Comparison of ENCODE assay signal across 29 mouse cellular contexts in genomic region chrX:37103826-37104225, GRCm38 (mm10). TPM values are rescaled to one million over a fixed set of nuclear protein-coding genes. Genes with fewer than 3 reads are reported as not detected.
DNase-seq lines count a peak whose midpoint lies in the region; ATAC-seq and TF ChIP-seq lines count a peak whose summit lies in the region.
"Had no signal": no experiment of that assay in that cellular context is flagged by ENCODE, and none has a peak within 500 bp of the region (broad histone marks: within the 10 kb centered on the region; RNA-seq: fewer than 3 reads in every experiment).

No protein-coding gene starts in this region.

- peak; percentile 40; the same call in 1 of the 2 replicates for TF ChIP-seq CTCF in gastrocnemius, adult 2 months (IDR thresholded peaks at IDR 0.05)
- peak; percentile 66 for TF ChIP-seq CTCF in layer of hippocampus, adult 2 months (conservative IDR thresholded peaks at IDR 0.05)
- TF ChIP-seq CTCF in midbrain, postnatal 0 days (IDR thresholded peaks at IDR 0.05) = peak; percentile 45
- TF ChIP-seq CTCF in stomach, postnatal 0 days (IDR thresholded peaks at IDR 0.05; ENCODE audit: low read depth) = peak; percentile 51

- 83% methylated on average over 2 of the region's 2 CpGs for WGBS in midbrain, postnatal 0 days
- WGBS in midbrain, embryonic 16.5 days = 86% methylated on average over 2 of the region's 2 CpGs
- WGBS in stomach, postnatal 0 days = 82% methylated on average over 2 of the region's 2 CpGs

- H3K9me3 ChIP-seq in midbrain, postnatal 0 days (ENCODE audit: low read length) = no peaks in the 10 kb centered on the region
- H3K9me3 ChIP-seq in midbrain, embryonic 16.5 days (replicated peaks; ENCODE audit: control insufficient read depth, low read length, poor library complexity, severe bottlenecking) = no peaks in the 10 kb centered on the region
- no peaks in the 10 kb centered on the region for H3K9me3 ChIP-seq in stomach, postnatal 0 days (ENCODE audit: control insufficient read depth, low read length)
- H3K9me3 ChIP-seq: heart, embryonic 10.5 days; hindbrain, embryonic 10.5 days; limb, embryonic 10.5 days; midbrain, embryonic 15.5 days had no signal

- no peak overlapping the region for H3K4me3 ChIP-seq in gastrocnemius, adult 2 months
- H3K4me3 ChIP-seq in layer of hippocampus, adult 2 months = no peak overlapping the region
- no peak overlapping the region for H3K4me3 ChIP-seq in midbrain, postnatal 0 days (ENCODE audit: low read depth, low read length)
- H3K4me3 ChIP-seq in midbrain, embryonic 16.5 days (ENCODE audit: low read depth, low read length) = no peak overlapping the region
- no peak overlapping the region for H3K4me3 ChIP-seq in stomach, postnatal 0 days (ENCODE audit: low read depth, low read length)
- H3K4me3 ChIP-seq: heart, embryonic 10.5 days; hindbrain, embryonic 10.5 days; limb, embryonic 10.5 days; midbrain, embryonic 15.5 days had no signal

- no peak overlapping the region for H3K27ac ChIP-seq in gastrocnemius, adult 2 months
- no peak overlapping the region for H3K27ac ChIP-seq in layer of hippocampus, adult 2 months
- H3K27ac ChIP-seq in midbrain, postnatal 0 days (ENCODE audit: low read depth, low read length) = no peak overlapping the region
- no peak overlapping the region for H3K27ac ChIP-seq in midbrain, embryonic 16.5 days (ENCODE audit: low read length)
- H3K27ac ChIP-seq in stomach, postnatal 0 days (replicated peaks) = no peak overlapping the region
- H3K27ac ChIP-seq: heart, embryonic 10.5 days; hindbrain, embryonic 10.5 days; hindbrain, postnatal 0 days; limb, embryonic 10.5 days; macrophage; midbrain, embryonic 15.5 days had no signal

- TF ChIP-seq EP300 in stomach, postnatal 0 days (optimal IDR thresholded peaks at IDR 0.05) = no peak

- H3K36me3 ChIP-seq in midbrain, postnatal 0 days (ENCODE audit: insufficient read depth, low read length) = no peaks in the 10 kb centered on the region
- H3K36me3 ChIP-seq in midbrain, embryonic 16.5 days (ENCODE audit: control insufficient read depth, insufficient read depth, low read length) = peaks cover 2% of the 10 kb centered on the region; the same call in 1 of the 2 replicates
- no peaks in the 10 kb centered on the region for H3K36me3 ChIP-seq in stomach, postnatal 0 days (ENCODE audit: control insufficient read depth, insufficient read depth, low read length)
- H3K36me3 ChIP-seq: midbrain, embryonic 15.5 days had no signal

- H3K4me1 ChIP-seq in midbrain, postnatal 0 days (ENCODE audit: insufficient read depth, low read length) = no peaks in the 10 kb centered on the region
- peaks cover 3% of the 10 kb centered on the region; the same call in 1 of the 2 replicates for H3K4me1 ChIP-seq in midbrain, embryonic 16.5 days (ENCODE audit: control insufficient read depth, insufficient read depth, low read length)
- no peaks in the 10 kb centered on the region for H3K4me1 ChIP-seq in stomach, postnatal 0 days (replicated peaks; ENCODE audit: control insufficient read depth, insufficient read depth)
- H3K4me1 ChIP-seq: heart, embryonic 10.5 days; hindbrain, embryonic 10.5 days; limb, embryonic 10.5 days had no signal

- H3K27me3 ChIP-seq in midbrain, postnatal 0 days (ENCODE audit: insufficient read depth, low read length) = no peaks in the 10 kb centered on the region
- H3K27me3 ChIP-seq in midbrain, embryonic 16.5 days (ENCODE audit: control insufficient read depth, insufficient read depth, low read depth, low read length) = no peaks in the 10 kb centered on the region
- H3K27me3 ChIP-seq in stomach, postnatal 0 days (ENCODE audit: control insufficient read depth, insufficient read depth, low read length) = no peaks in the 10 kb centered on the region
- H3K27me3 ChIP-seq: midbrain, embryonic 15.5 days had no signal

- DNase-seq in gastrocnemius, adult 2 months = no peak
- no peak for DNase-seq in gastrocnemius, postnatal 14 days
- DNase-seq in layer of hippocampus, adult 2 months (ENCODE audit: low spot score in 2 of 2) = no peak
- no peak for DNase-seq in layer of hippocampus, adult 8-10 months (ENCODE audit: low spot score in 2 of 2)
- no peak for DNase-seq in midbrain, postnatal 0 days (ENCODE audit: low spot score)
- no peak for DNase-seq in stomach, postnatal 0 days (ENCODE audit: low spot score)
- no peak for DNase-seq in left cerebral cortex, postnatal 10 days (ENCODE audit: extremely low spot score in 1 of 2, low spot score in 2 of 2)
- DNase-seq: adrenal gland, postnatal 25 days; cerebellum, adult 8-10 months; gastrocnemius, postnatal 36 days; kidney, adult 8-10 months; kidney, postnatal 36 days; layer of hippocampus, adult 9-11 months; liver; lung, adult 2 months; thymus, adult 2 months had no signal

- H3K4me2 ChIP-seq in midbrain, postnatal 0 days (ENCODE audit: low read depth, low read length, poor library complexity, severe bottlenecking) = no peak overlapping the region
- H3K4me2 ChIP-seq in midbrain, embryonic 16.5 days (ENCODE audit: low read length) = no peak overlapping the region
- no peak overlapping the region for H3K4me2 ChIP-seq in stomach, postnatal 0 days (replicated peaks; ENCODE audit: low read depth)
- H3K4me2 ChIP-seq: midbrain, embryonic 15.5 days had no signal

- intact Hi-C loops in gastrocnemius, adult 2 months (cut with DNase I) = no loop called here
- intact Hi-C loops in gastrocnemius, postnatal 14 days (cut with DNase I; ENCODE audit: low total_unique reads) = no loop called here
- intact Hi-C loops in left cerebral cortex, postnatal 10 days (cut with DNase I) = no loop called here

- H3K9ac ChIP-seq in midbrain, postnatal 0 days (replicated peaks; ENCODE audit: low read length, poor library complexity, severe bottlenecking) = no peak overlapping the region
- no peak overlapping the region for H3K9ac ChIP-seq in midbrain, embryonic 16.5 days (ENCODE audit: low read depth, low read length)
- no peak overlapping the region for H3K9ac ChIP-seq in stomach, postnatal 0 days (ENCODE audit: low read length)
- H3K9ac ChIP-seq: midbrain, embryonic 15.5 days had no signal

- no peak for ATAC-seq in midbrain, postnatal 0 days (ENCODE audit: low FRiP score)
- no peak for ATAC-seq in midbrain, embryonic 16.5 days
- ATAC-seq in stomach, postnatal 0 days (ENCODE audit: low FRiP score, low TSS enrichment) = no peak
- ATAC-seq: forebrain, embryonic 16.5 days; hindbrain, postnatal 0 days; midbrain, embryonic 15.5 days had no signal

RNA-seq across cellular contexts. Expression of gene Upf3b, which starts 6.3 kb away (rescaled TPM):
- total RNA-seq in gastrocnemius, adult 2 months (2021) = 10 to 100 TPM in 1 of 2 experiments, 1 to 10 TPM in 1; 9.4 to 10.1 TPM
- total RNA-seq in gastrocnemius, postnatal 14 days (2021) = 1 to 10 TPM; 8.5 to 9.4 TPM
- total RNA-seq in layer of hippocampus, adult 2 months (2021) = 10 to 100 TPM; 18.9 to 20.5 TPM
- total RNA-seq in layer of hippocampus, adult 8-10 months (2022) = 10 to 100 TPM; 17.3 to 23.3 (median 21.3) TPM
- 11.0 and 15.1 TPM in 2 replicates for total RNA-seq in midbrain, postnatal 0 days (2014; rRNA removed)
- 21.6 and 27.2 TPM in 2 replicates for polyA plus RNA-seq in midbrain, postnatal 0 days (2015; fragmentation: Nextera tagmentation; extraction: Ambion mirVana)
- polyA plus RNA-seq in midbrain, embryonic 16.5 days (2015; fragmentation: Nextera tagmentation; extraction: Ambion mirVana) = 29.8 and 32.8 TPM in 2 replicates
- 9.1 and 9.2 TPM in 2 replicates for polyA plus RNA-seq in stomach, postnatal 0 days (2015; fragmentation: Nextera tagmentation; extraction: Ambion mirVana)
- 10 to 100 TPM; 17.0 to 18.4 TPM for total RNA-seq in left cerebral cortex, postnatal 10 days (2021)

RNA-seq across cellular contexts. Expression of gene Rpl39, which starts 18.6 kb away (rescaled TPM):
- 100 to 1,000 TPM; 265 to 297 TPM for total RNA-seq in gastrocnemius, adult 2 months (2021)
- total RNA-seq in gastrocnemius, postnatal 14 days (2021) = 100 to 1,000 TPM; 417 to 466 TPM
- 100 to 1,000 TPM; 227 to 242 TPM for total RNA-seq in layer of hippocampus, adult 2 months (2021)
- total RNA-seq in layer of hippocampus, adult 8-10 months (2022) = 100 to 1,000 TPM; 184 to 339 (median 269) TPM
- total RNA-seq in midbrain, postnatal 0 days (2014; rRNA removed) = 128 TPM in 2 replicates
- 305 and 335 TPM in 2 replicates for polyA plus RNA-seq in midbrain, postnatal 0 days (2015; fragmentation: Nextera tagmentation; extraction: Ambion mirVana)
- polyA plus RNA-seq in midbrain, embryonic 16.5 days (2015; fragmentation: Nextera tagmentation; extraction: Ambion mirVana) = 229 and 259 TPM in 2 replicates
- 654 and 734 TPM in 2 replicates for polyA plus RNA-seq in stomach, postnatal 0 days (2015; fragmentation: Nextera tagmentation; extraction: Ambion mirVana)
- 100 to 1,000 TPM; 416 to 428 TPM for total RNA-seq in left cerebral cortex, postnatal 10 days (2021)

RNA-seq across cellular contexts. Expression of gene Nkap, which starts 22.8 kb away (rescaled TPM):
- 10 to 100 TPM in 1 of 2 experiments, 1 to 10 TPM in 1; 6.1 to 10.1 TPM for total RNA-seq in gastrocnemius, adult 2 months (2021)
- total RNA-seq in gastrocnemius, postnatal 14 days (2021) = 1 to 10 TPM; 6.6 to 7.2 TPM
- 10 to 100 TPM; 13.5 to 15.2 TPM for total RNA-seq in layer of hippocampus, adult 2 months (2021)
- 10 to 100 TPM; 12.9 to 19.4 (median 14.3) TPM for total RNA-seq in layer of hippocampus, adult 8-10 months (2022)
- 28.2 and 31.8 TPM in 2 replicates for total RNA-seq in midbrain, postnatal 0 days (2014; rRNA removed)
- 24.4 and 31.8 TPM in 2 replicates for polyA plus RNA-seq in midbrain, postnatal 0 days (2015; fragmentation: Nextera tagmentation; extraction: Ambion mirVana)
- 26.2 and 26.8 TPM in 2 replicates for polyA plus RNA-seq in midbrain, embryonic 16.5 days (2015; fragmentation: Nextera tagmentation; extraction: Ambion mirVana)
- polyA plus RNA-seq in stomach, postnatal 0 days (2015; fragmentation: Nextera tagmentation; extraction: Ambion mirVana) = 6.9 and 7.5 TPM in 2 replicates
- total RNA-seq in left cerebral cortex, postnatal 10 days (2021) = 10 to 100 TPM; 15.7 to 21.9 TPM

RNA-seq across cellular contexts. Expression of gene Sowahd, which starts 55.2 kb away (rescaled TPM):
- total RNA-seq in gastrocnemius, adult 2 months (2021) = not detected
- not detected for total RNA-seq in gastrocnemius, postnatal 14 days (2021)
- not detected for total RNA-seq in layer of hippocampus, adult 2 months (2021)
- not detected for total RNA-seq in layer of hippocampus, adult 8-10 months (2022)
- not detected in 2 replicates for total RNA-seq in midbrain, postnatal 0 days (2014; rRNA removed)
- polyA plus RNA-seq in midbrain, postnatal 0 days (2015; fragmentation: Nextera tagmentation; extraction: Ambion mirVana) = 0.16 TPM in 1 of 2 replicates, not detected in the other
- 0.12 TPM in 1 of 2 replicates, not detected in the other for polyA plus RNA-seq in midbrain, embryonic 16.5 days (2015; fragmentation: Nextera tagmentation; extraction: Ambion mirVana)
- 0.16 and 0.21 TPM in 2 replicates for polyA plus RNA-seq in stomach, postnatal 0 days (2015; fragmentation: Nextera tagmentation; extraction: Ambion mirVana)
- not detected for total RNA-seq in left cerebral cortex, postnatal 10 days (2021)
- total RNA-seq: adrenal gland, postnatal 25 days; gastrocnemius, postnatal 36 days; hindbrain, postnatal 0 days; left cerebral cortex, adult 8-10 months had no signal
- polyA plus RNA-seq: brain, embryonic 14.5 days; forebrain, embryonic 16.5 days; heart, postnatal 0 days; hindbrain, embryonic 10.5 days; lung, adult 2 months; macrophage; midbrain, embryonic 15.5 days; neural tube, embryonic 14.5 days; stomach, embryonic 16.5 days had no signal
